Mouse (Mus musculus): Measurements from ENCODE around the gene Rasal1. TPM values are rescaled to one million over a fixed set of nuclear protein-coding genes. Genes with fewer than 3 reads are reported as not detected.

Gene Rasal1
- total and polyA plus RNA-seq, 3 experiments, result 0.69 to 4.5 TPM; not detected in 1

DNA sequence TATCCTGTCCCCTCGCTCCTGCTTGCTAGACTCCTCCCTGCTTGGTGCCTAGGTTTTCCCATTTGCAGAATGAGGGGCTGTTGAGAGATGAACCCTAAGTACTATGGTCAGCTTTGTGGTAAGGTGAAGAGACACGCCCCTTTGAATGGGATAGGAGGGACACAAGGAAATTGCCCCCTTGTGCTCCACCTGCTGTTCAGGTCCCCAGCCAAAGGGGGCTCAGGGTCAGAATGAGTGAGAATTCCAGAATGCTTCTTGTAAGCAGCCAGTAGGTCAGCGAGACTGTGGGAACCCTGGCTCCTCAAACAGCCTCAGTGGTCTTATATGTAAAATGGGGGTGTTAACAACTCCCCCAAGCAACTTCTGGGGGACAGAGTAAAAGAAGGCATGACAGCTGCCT is 49.6 kb downstream of the Rasal1 start:
- H3K27ac ChIP-seq (ENCODE audit: control insufficient read depth, low read depth, low read length), result no peak overlapping the region
- H3K4me3 ChIP-seq (ENCODE audit: control insufficient read depth in 1 of 2, insufficient read depth in 1 of 2, low read depth in 2 of 2, low read length in 2 of 2), result no peak overlapping the region
- H3K9ac ChIP-seq (ENCODE audit: control insufficient read depth, low read depth, low read length, poor library complexity, severe bottlenecking), result no peak overlapping the region
- no peaks in the 10 kb centered on the region for H3K4me1 ChIP-seq (ENCODE audit: control insufficient read depth in 1 of 2, insufficient read depth in 2 of 2, low read length in 2 of 2)
- no peak for DNase-seq (ENCODE audit: low read depth, low spot score)
- no peaks in the 10 kb centered on the region for H3K36me3 ChIP-seq (ENCODE audit: control insufficient read depth in 1 of 2, insufficient read depth in 2 of 2, low read length in 2 of 2)
- no peak for TF ChIP-seq MEF2A (IDR thresholded peaks at IDR 0.05; ENCODE audit: extremely low read depth, insufficient replicate concordance, low read depth, low read length, poor library complexity, severe bottlenecking)
- TF ChIP-seq CTCF (IDR thresholded peaks at IDR 0.05 in 2 of 3, conservative IDR thresholded peaks at IDR 0.05 in 1 of 3; ENCODE audit: control insufficient read depth in 1 of 3, insufficient read depth in 1 of 3, low read depth in 2 of 3, low read length in 3 of 3, poor library complexity in 1 of 3, severe bottlenecking in 1 of 3), result no peak
- no peak for TF ChIP-seq CHD1 (IDR thresholded peaks at IDR 0.05; ENCODE audit: low read depth, low read length)
- no peak for TF ChIP-seq GATA1 (IDR thresholded peaks at IDR 0.05; ENCODE audit: low read depth, low read length)
- TF ChIP-seq TBP (IDR thresholded peaks at IDR 0.05; ENCODE audit: low read depth, low read length), result no peak
- TF ChIP-seq MYB (IDR thresholded peaks at IDR 0.05; ENCODE audit: low read depth, low read length), result no peak
- TF ChIP-seq CHD2 (IDR thresholded peaks at IDR 0.05; ENCODE audit: low read length), result no peak
- TF ChIP-seq ZNF384 (IDR thresholded peaks at IDR 0.05; ENCODE audit: low read depth, low read length), result no peak
- no peak for TF ChIP-seq MAZ (IDR thresholded peaks at IDR 0.05; ENCODE audit: low read depth, low read length)
- no peak for TF ChIP-seq SMC3 (IDR thresholded peaks at IDR 0.05; ENCODE audit: low read depth, low read length)
- TF ChIP-seq ZMIZ1 (IDR thresholded peaks at IDR 0.05; ENCODE audit: low read depth, low read length), result no peak
- TF ChIP-seq ELF1 (IDR thresholded peaks at IDR 0.05; ENCODE audit: low read depth, low read length), result no peak
- no peak for TF ChIP-seq KAT2A (conservative IDR thresholded peaks at IDR 0.05; ENCODE audit: low read depth, low read length)
- TF ChIP-seq USF2 (IDR thresholded peaks at IDR 0.05; ENCODE audit: borderline replicate concordance in 1 of 2, insufficient read depth in 1 of 2, low read depth in 1 of 2, low read length in 2 of 2), result no peak
- no peak for TF ChIP-seq JUND (IDR thresholded peaks at IDR 0.05; ENCODE audit: low read depth, low read length)
- TF ChIP-seq RCOR1 (IDR thresholded peaks at IDR 0.05; ENCODE audit: low read depth, low read length), result no peak
- no peaks in the 10 kb centered on the region for H3K27me3 ChIP-seq (ENCODE audit: control insufficient read depth in 1 of 2, insufficient read depth in 2 of 2, low read length in 2 of 2)
- no peaks in the 10 kb centered on the region for H3K79me2 ChIP-seq (ENCODE audit: control insufficient read depth, insufficient read depth, low read length, poor library complexity)
- no peaks in the 10 kb centered on the region for H3K9me3 ChIP-seq (replicated peaks; ENCODE audit: insufficient read depth, low read length)

DNA sequence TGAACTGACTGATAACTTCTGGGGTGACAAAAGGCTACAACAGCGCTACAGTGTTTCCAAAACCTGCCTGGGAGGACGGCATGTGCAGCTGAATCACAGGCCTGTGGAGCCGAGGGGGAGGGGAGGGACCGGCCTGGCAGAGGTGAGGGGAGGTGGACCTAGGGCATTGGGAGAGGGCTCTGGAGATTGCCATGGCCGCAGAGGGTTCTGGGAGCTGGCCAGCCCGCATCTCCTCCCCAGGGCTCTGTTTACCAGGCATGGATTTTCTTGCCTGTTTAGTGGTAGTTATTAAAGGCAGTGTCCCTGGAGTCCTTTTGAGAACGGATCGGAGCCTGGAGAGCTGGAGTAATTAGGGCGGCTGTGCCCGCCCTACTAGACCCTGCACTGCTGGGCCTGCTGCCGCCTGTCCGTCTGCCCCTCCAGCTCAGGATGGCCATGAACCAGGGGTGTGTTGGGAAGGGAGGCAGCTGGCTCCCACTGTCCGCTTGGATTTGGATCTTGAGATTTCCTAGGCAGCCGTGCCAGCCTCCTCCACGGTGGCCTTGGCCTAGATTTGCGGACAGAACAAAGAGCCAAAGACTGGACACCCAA is 50.3 kb downstream of the Rasal1 start:
- H3K36me3 ChIP-seq (ENCODE audit: control insufficient read depth in 1 of 2, insufficient read depth in 2 of 2, low read length in 2 of 2), result no peaks in the 10 kb centered on the region
- H3K4me1 ChIP-seq (ENCODE audit: control insufficient read depth in 1 of 2, insufficient read depth in 2 of 2, low read length in 2 of 2), result no peaks in the 10 kb centered on the region
- no peaks in the 10 kb centered on the region for H3K9me3 ChIP-seq (replicated peaks; ENCODE audit: insufficient read depth, low read length)
- DNase-seq (ENCODE audit: low read depth, low spot score), result no peak
- no peaks in the 10 kb centered on the region for H3K27me3 ChIP-seq (ENCODE audit: control insufficient read depth in 1 of 2, insufficient read depth in 2 of 2, low read length in 2 of 2)
- TF ChIP-seq MXI1 (IDR thresholded peaks at IDR 0.05; ENCODE audit: low read depth, low read length), result no peak
- TF ChIP-seq POLR2AphosphoS5 (IDR thresholded peaks at IDR 0.05; ENCODE audit: borderline replicate concordance, low read depth, low read length), result no peak
- no peak for TF ChIP-seq MAZ (IDR thresholded peaks at IDR 0.05; ENCODE audit: low read depth, low read length)
- TF ChIP-seq UBTF (IDR thresholded peaks at IDR 0.05; ENCODE audit: borderline replicate concordance, insufficient read depth, low read depth, low read length), result no peak
- no peak for TF ChIP-seq ZNF384 (IDR thresholded peaks at IDR 0.05; ENCODE audit: low read depth, low read length)
- no peak for TF ChIP-seq ELF1 (IDR thresholded peaks at IDR 0.05; ENCODE audit: low read depth, low read length)
- TF ChIP-seq GABPA (IDR thresholded peaks at IDR 0.05; ENCODE audit: low read depth, low read length), result no peak
- no peak for TF ChIP-seq MAX (IDR thresholded peaks at IDR 0.05; ENCODE audit: low read length)
- TF ChIP-seq NRF1 (IDR thresholded peaks at IDR 0.05; ENCODE audit: insufficient read depth, low read depth, low read length, poor library complexity, severe bottlenecking), result no peak
- no peak for TF ChIP-seq ZC3H11A (IDR thresholded peaks at IDR 0.05; ENCODE audit: low read depth, low read length)
- no peak overlapping the region for H3K4me3 ChIP-seq (ENCODE audit: control insufficient read depth in 1 of 2, insufficient read depth in 1 of 2, low read depth in 2 of 2, low read length in 2 of 2)
- H3K27ac ChIP-seq (ENCODE audit: control insufficient read depth, low read depth, low read length), result no peak overlapping the region
- no peak overlapping the region for H3K9ac ChIP-seq (ENCODE audit: control insufficient read depth, low read depth, low read length, poor library complexity, severe bottlenecking)
- H3K79me2 ChIP-seq (ENCODE audit: control insufficient read depth, insufficient read depth, low read length, poor library complexity), result no peaks in the 10 kb centered on the region

Data from MEL (cell line).